Mouse (Mus musculus) megakaryocyte, embryonic 14.5 days (primary cell): ENCODE results near the gene Rnf207.

Experiments
- FLI1 ChIP-seq: IDR thresholded peaks from 2 replicates; pipeline ENCODE4 v1.6.1; 2012; ENCODE audit warnings: low read length, inconsistent platforms, mixed read lengths
- GATA1 ChIP-seq: IDR thresholded peaks from 3 replicates; pipeline ENCODE4 v1.6.1; 2012; ENCODE audit warnings: mixed read lengths, low read length, inconsistent platforms, borderline replicate concordance

DNA sequence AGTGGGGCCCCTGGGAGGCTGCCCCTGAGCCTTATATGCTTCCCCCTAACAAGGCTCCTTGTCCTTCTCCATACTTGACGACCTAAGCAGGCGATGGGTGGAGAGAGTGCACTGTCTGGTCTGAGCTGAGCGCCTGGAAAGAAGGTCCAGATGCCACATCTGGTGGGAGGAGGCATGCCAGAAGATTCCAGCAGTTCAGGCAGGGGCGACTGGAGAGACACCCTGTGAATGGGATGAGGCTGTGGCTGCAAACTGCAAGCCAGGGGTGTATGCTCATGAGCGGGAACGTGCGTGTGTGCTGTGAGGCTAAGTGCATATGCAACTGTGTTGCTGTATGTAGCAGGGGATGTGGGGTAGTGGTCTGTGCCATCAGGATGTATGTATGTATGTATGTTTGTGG, 46.8 kb downstream of the Rnf207 start:
- TF ChIP-seq GATA1 = no peak
- no peak for TF ChIP-seq FLI1
